Mouse (Mus musculus): Measurements from ENCODE around the gene Pomgnt2. TPM values are rescaled to one million over a fixed set of nuclear protein-coding genes. Genes with fewer than 3 reads are reported as not detected.

Gene Pomgnt2
- polyA plus RNA-seq, 1 experiment from 2014 or later, result 16.1 TPM

DNA sequence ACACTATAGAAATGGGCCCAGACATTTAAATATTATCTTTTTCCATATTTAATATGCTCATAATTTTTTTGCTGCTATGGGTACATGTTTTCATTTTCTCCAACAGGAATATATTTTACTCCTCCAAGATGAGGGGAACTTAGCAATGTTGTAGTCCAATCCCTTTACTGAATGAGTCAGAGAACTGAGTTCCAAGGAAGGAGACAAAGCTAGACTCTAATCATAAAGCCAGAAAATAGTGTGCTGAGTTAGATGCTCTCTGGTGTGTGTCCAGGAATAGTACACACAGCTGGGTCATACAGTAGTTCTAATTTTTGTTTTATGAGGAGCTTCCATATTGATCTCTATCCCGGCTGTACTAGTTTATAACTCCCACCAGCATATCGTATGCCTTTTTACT, 9.3 kb upstream of the Pomgnt2 start:
- WGBS, result 96% methylated on average over 2 of the region's 2 CpGs
- ATAC-seq, result no peak
- Histone ChIP-seq H3K36me3 (ENCODE audit: control insufficient read depth, insufficient read depth, low read length) (no peaks in the 10 kb centered on the region), H3K9ac (ENCODE audit: low read length) (no peak overlapping the region), H3K4me2 (ENCODE audit: low read length) (no peak overlapping the region), H3K27ac (ENCODE audit: low read depth, low read length) (no peak overlapping the region), H3K4me1 (ENCODE audit: control insufficient read depth, insufficient read depth, low read length) (no peaks in the 10 kb centered on the region), H3K9me3 (replicated peaks; ENCODE audit: control insufficient read depth, low read length) (no peaks in the 10 kb centered on the region), H3K27me3 (replicated peaks; ENCODE audit: control insufficient read depth, insufficient read depth, low read length) (no peaks in the 10 kb centered on the region), H3K4me3 (ENCODE audit: low read depth, low read length) (no peak overlapping the region)
- DNase-seq (ENCODE audit: low spot score), result no peak

- Histone ChIP-seq H3K27me3 (replicated peaks; ENCODE audit: control insufficient read depth, insufficient read depth, low read length) (no peaks in the 10 kb centered on the region), H3K9ac (ENCODE audit: low read length) (no peak overlapping the region), H3K36me3 (ENCODE audit: control insufficient read depth, insufficient read depth, low read length) (no peaks in the 10 kb centered on the region), H3K9me3 (replicated peaks; ENCODE audit: control insufficient read depth, low read length) (no peaks in the 10 kb centered on the region), H3K4me3 (ENCODE audit: low read depth, low read length) (no peak overlapping the region), H3K27ac (ENCODE audit: low read depth, low read length) (no peak overlapping the region), H3K4me2 (ENCODE audit: low read length) (no peak overlapping the region), H3K4me1 (ENCODE audit: control insufficient read depth, insufficient read depth, low read length) (peaks cover 3% of the 10 kb centered on the region; the same call in 1 of the 2 replicates)
- WGBS, result 72% methylated on average over 4 of the region's 4 CpGs
- no peak for ATAC-seq
- no peak for DNase-seq (ENCODE audit: low spot score)
These were observed 1.1 kb upstream of the Pomgnt2 start for GRCm38 (mm10) chr9:121997978-121998377.

DNA sequence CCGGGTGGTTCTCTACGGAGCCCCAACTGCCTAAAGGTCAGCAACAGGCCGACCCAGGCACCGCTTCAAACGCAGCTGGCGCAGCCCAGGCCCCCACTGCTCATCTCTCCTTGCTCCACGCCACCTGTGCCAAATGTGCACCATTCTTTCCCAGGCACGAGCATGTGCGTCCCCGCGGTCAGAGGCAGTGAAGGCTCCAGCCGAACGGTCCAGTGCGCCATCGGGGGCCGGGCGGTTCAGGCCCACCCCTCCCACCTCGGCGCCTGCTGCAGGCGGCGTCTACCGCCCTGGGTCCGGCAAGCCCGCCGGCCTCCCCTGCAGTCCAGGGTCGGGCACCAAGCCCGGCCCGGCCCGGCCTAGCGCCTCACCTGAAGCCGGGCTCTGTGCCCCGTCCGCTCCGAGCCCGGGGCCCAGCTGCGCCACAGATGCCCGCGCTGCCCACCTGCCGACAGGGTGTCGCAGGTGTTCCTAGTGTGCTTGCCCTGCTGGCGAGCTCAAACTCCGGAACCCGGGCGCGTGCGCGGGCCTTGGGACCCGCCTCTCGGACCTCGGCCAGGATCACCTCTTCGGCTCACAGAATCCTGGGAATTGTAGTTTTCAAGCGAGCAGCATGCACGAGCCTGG, 1.3 kb downstream of the Pomgnt2 start:
- ATAC-seq, result peak; percentile 93
- DNase-seq (ENCODE audit: low spot score), result peak; percentile 92
- no peaks in the 10 kb centered on the region for H3K9me3 ChIP-seq (replicated peaks; ENCODE audit: control insufficient read depth, low read length)
- peak overlapping the region; percentile 91 for H3K4me2 ChIP-seq (ENCODE audit: low read length)
- H3K27me3 ChIP-seq (replicated peaks; ENCODE audit: control insufficient read depth, insufficient read depth, low read length), result no peaks in the 10 kb centered on the region
- no peak overlapping the region for H3K27ac ChIP-seq (ENCODE audit: low read depth, low read length)
- H3K4me1 ChIP-seq (ENCODE audit: control insufficient read depth, insufficient read depth, low read length), result peaks cover 3% of the 10 kb centered on the region; the same call in 1 of the 2 replicates
- under 1% methylated on average over 53 of the region's 53 CpGs for WGBS
- peak overlapping the region; percentile 82 for H3K9ac ChIP-seq (ENCODE audit: low read length)
- no peaks in the 10 kb centered on the region for H3K36me3 ChIP-seq (ENCODE audit: control insufficient read depth, insufficient read depth, low read length)
- H3K4me3 ChIP-seq (ENCODE audit: low read depth, low read length), result peak overlapping the region; percentile 90

DNA sequence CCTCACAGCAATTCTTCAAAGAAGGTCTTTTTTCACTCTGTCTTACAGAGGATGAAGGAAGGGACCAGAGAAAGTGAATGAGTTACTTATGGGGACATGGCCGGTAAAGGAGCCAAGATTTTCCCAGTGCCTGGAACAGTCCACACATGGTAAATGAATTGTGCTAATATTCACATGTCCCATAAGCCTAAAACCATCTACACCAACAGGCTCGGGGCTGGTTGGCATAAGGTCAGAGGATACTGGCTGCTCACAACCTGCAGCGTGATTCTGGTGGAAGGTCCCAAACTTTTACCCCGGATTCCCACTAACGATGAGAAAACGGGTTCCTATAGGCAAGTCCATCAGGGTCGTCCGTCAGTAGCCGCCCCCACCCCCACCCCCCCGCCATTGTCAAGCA, 1.8 kb downstream of the Pomgnt2 start:
- Histone ChIP-seq H3K4me1 (ENCODE audit: control insufficient read depth, insufficient read depth, low read length) (peaks cover 3% of the 10 kb centered on the region; the same call in 1 of the 2 replicates), H3K27me3 (replicated peaks; ENCODE audit: control insufficient read depth, insufficient read depth, low read length) (no peaks in the 10 kb centered on the region), H3K4me3 (ENCODE audit: low read depth, low read length) (peak overlapping the region; percentile 90), H3K9me3 (replicated peaks; ENCODE audit: control insufficient read depth, low read length) (no peaks in the 10 kb centered on the region), H3K9ac (ENCODE audit: low read length) (peak overlapping the region; percentile 82), H3K4me2 (ENCODE audit: low read length) (peak overlapping the region; percentile 91), H3K36me3 (ENCODE audit: control insufficient read depth, insufficient read depth, low read length) (no peaks in the 10 kb centered on the region), H3K27ac (ENCODE audit: low read depth, low read length) (no peak overlapping the region)
- DNase-seq (ENCODE audit: low spot score) (no peak), ATAC-seq (no peak)
- 11% methylated on average over 10 of the region's 10 CpGs for WGBS

GRCm38 (mm10) chr9:121993047-121993446, 3.9 kb downstream of the Pomgnt2 start:
- Histone ChIP-seq H3K27me3 (replicated peaks; ENCODE audit: control insufficient read depth, insufficient read depth, low read length) (no peaks in the 10 kb centered on the region), H3K4me3 (ENCODE audit: low read depth, low read length) (no peak overlapping the region), H3K4me1 (ENCODE audit: control insufficient read depth, insufficient read depth, low read length) (peaks cover 3% of the 10 kb centered on the region; the same call in 1 of the 2 replicates), H3K27ac (ENCODE audit: low read depth, low read length) (no peak overlapping the region), H3K9ac (ENCODE audit: low read length) (no peak overlapping the region), H3K4me2 (ENCODE audit: low read length) (no peak overlapping the region), H3K9me3 (replicated peaks; ENCODE audit: control insufficient read depth, low read length) (no peaks in the 10 kb centered on the region), H3K36me3 (ENCODE audit: control insufficient read depth, insufficient read depth, low read length) (no peaks in the 10 kb centered on the region)
- DNase-seq (ENCODE audit: low spot score) (no peak), ATAC-seq (no peak)
- WGBS, result 60% methylated on average over 3 of the region's 3 CpGs

- H3K4me3 ChIP-seq (ENCODE audit: low read depth, low read length), result no peak overlapping the region
These were observed 5.9 kb downstream of the Pomgnt2 start for GRCm38 (mm10) chr9:121991041-121991440.

DNA sequence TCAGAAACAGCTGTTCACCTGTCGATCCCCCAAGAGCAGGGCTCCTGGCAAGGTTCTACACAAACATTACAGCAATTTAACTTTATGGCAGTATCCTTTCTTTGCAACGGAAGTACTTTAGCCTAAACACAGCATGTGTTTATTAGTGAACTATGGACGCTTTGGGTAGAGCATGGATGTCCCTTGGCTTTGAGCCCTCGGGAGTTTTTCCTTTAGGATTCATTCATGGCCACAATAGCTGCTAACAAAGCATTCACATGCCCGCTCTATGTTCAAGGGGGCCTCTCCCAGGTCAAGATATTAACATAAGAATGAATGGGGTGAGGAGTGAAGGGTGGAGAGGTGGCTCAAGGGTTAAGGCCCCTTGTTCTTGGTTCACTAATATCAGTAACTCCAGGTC, 7.4 kb downstream of the Pomgnt2 start:
- Histone ChIP-seq H3K4me1 (ENCODE audit: control insufficient read depth, insufficient read depth, low read length) (no peaks in the 10 kb centered on the region), H3K4me3 (ENCODE audit: low read depth, low read length) (no peak overlapping the region), H3K36me3 (ENCODE audit: control insufficient read depth, insufficient read depth, low read length) (no peaks in the 10 kb centered on the region), H3K4me2 (ENCODE audit: low read length) (no peak overlapping the region), H3K9ac (ENCODE audit: low read length) (no peak overlapping the region), H3K27ac (ENCODE audit: low read depth, low read length) (no peak overlapping the region), H3K9me3 (replicated peaks; ENCODE audit: control insufficient read depth, low read length) (no peaks in the 10 kb centered on the region), H3K27me3 (replicated peaks; ENCODE audit: control insufficient read depth, insufficient read depth, low read length) (no peaks in the 10 kb centered on the region)
- DNase-seq (ENCODE audit: low spot score) (no peak), ATAC-seq (no peak)
- 17% methylated on average over 5 of the region's 5 CpGs for WGBS

More at GRCm38 (mm10) chr9:121991041-121991440, 5.9 kb downstream of the Pomgnt2 start:
- H3K9me3 ChIP-seq (replicated peaks; ENCODE audit: control insufficient read depth, low read length), result no peaks in the 10 kb centered on the region
- ATAC-seq (no peak), DNase-seq (ENCODE audit: low spot score) (peak; percentile 41)
- H3K27me3 ChIP-seq (replicated peaks; ENCODE audit: control insufficient read depth, insufficient read depth, low read length), result no peaks in the 10 kb centered on the region
- no peak overlapping the region for H3K27ac ChIP-seq (ENCODE audit: low read depth, low read length)
- no peak overlapping the region for H3K9ac ChIP-seq (ENCODE audit: low read length)
- H3K4me1 ChIP-seq (ENCODE audit: control insufficient read depth, insufficient read depth, low read length), result peaks cover 3% of the 10 kb centered on the region; the same call in 1 of the 2 replicates
- H3K36me3 ChIP-seq (ENCODE audit: control insufficient read depth, insufficient read depth, low read length), result no peaks in the 10 kb centered on the region
- H3K4me2 ChIP-seq (ENCODE audit: low read length), result no peak overlapping the region
- 73% methylated on average over 5 of the region's 5 CpGs for WGBS

DNA sequence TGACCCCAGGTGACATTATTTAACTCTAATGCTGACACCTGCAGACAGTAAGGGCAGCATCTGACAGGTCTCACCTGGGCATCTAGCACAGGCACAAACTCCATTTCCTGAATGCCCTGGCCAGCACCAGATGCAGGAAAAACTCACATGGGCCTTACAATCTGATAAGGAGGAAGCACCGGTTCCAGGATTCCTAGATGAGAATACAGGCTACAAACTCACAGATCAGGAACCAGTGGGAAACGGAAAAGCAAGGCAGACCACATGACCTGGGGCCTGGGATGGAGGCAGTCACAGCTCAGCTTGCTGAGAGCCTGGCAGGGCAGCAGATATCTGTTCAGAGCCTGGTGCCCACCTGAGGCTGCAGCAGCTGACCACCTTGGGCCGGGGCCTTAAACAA, 8.0 kb downstream of the Pomgnt2 start:
- Histone ChIP-seq H3K9me3 (replicated peaks; ENCODE audit: control insufficient read depth, low read length) (no peaks in the 10 kb centered on the region), H3K4me2 (ENCODE audit: low read length) (no peak overlapping the region), H3K4me3 (ENCODE audit: low read depth, low read length) (no peak overlapping the region), H3K27me3 (replicated peaks; ENCODE audit: control insufficient read depth, insufficient read depth, low read length) (no peaks in the 10 kb centered on the region), H3K9ac (ENCODE audit: low read length) (no peak overlapping the region), H3K27ac (ENCODE audit: low read depth, low read length) (no peak overlapping the region), H3K4me1 (ENCODE audit: control insufficient read depth, insufficient read depth, low read length) (no peaks in the 10 kb centered on the region), H3K36me3 (ENCODE audit: control insufficient read depth, insufficient read depth, low read length) (no peaks in the 10 kb centered on the region)
- ATAC-seq, result no peak
- WGBS, result 74% methylated on average over 3 of the region's 3 CpGs
- no peak for DNase-seq (ENCODE audit: low spot score)
